Comparison of ENCODE assay signal across 11 mouse cellular contexts in genomic region chr1:162252869-162253268, GRCm38 (mm10).
"Had no signal": no experiment of that assay in that cellular context is flagged by ENCODE, and none has a peak within 500 bp of the region (broad histone marks: within the 10 kb centered on the region; RNA-seq: fewer than 3 reads in every experiment).

No protein-coding gene starts in this region.

- H3K4me3 ChIP-seq: kidney, embryonic 15.5 days; limb, embryonic 15.5 days; liver, embryonic 13.5 days had no signal

- H3K27me3 ChIP-seq: kidney, embryonic 15.5 days; limb, embryonic 15.5 days; liver, embryonic 13.5 days had no signal

- DNase-seq: kidney, adult 2 months; kidney, postnatal 14 days; liver, embryonic 13.5 days; lung, adult 18-20 months; right cerebral cortex, postnatal 14 days; thymus, adult 18-20 months; thymus, postnatal 14 days had no signal

- H3K27ac ChIP-seq: stomach, postnatal 0 days had no signal

- ATAC-seq: intestine, embryonic 16.5 days had no signal

- H3K4me1 ChIP-seq: liver, embryonic 13.5 days had no signal

- H3K9me3 ChIP-seq: kidney, embryonic 15.5 days; limb, embryonic 15.5 days; liver, embryonic 13.5 days had no signal

- H3K4me2 ChIP-seq: kidney, embryonic 15.5 days; limb, embryonic 15.5 days; liver, embryonic 13.5 days had no signal

- H3K36me3 ChIP-seq: kidney, embryonic 15.5 days; limb, embryonic 15.5 days; liver, embryonic 13.5 days had no signal

- H3K9ac ChIP-seq: kidney, embryonic 15.5 days; limb, embryonic 15.5 days; liver, embryonic 13.5 days had no signal
